Mouse (Mus musculus): Measurements from ENCODE around the gene Cyb561. TPM values are rescaled to one million over a fixed set of nuclear protein-coding genes. Genes with fewer than 3 reads are reported as not detected.

Gene Cyb561
- polyA plus RNA-seq, 1 experiment from 2014 or later, result 42.2 TPM

- Histone ChIP-seq H3K9ac (replicated peaks) (no peak overlapping the region), H3K27me3 (replicated peaks) (0 out of 2 replicates have a peak, but pooled peaks cover 3% of the 10 kb centered on the region), H3K4me1 (no peaks in the 10 kb centered on the region), H3K27ac (replicated peaks) (no peak overlapping the region), H3K4me2 (no peak overlapping the region), H3K4me3 (replicated peaks) (no peak overlapping the region), H3K9me3 (replicated peaks) (no peaks in the 10 kb centered on the region), H3K36me3 (no peaks in the 10 kb centered on the region)
- no peak for ATAC-seq (ENCODE audit: low FRiP score)
- 59% methylated on average over 3 of the region's 3 CpGs for WGBS
Observed at GRCm38 (mm10) chr11:105951601-105952044, 1.5 kb downstream of the Cyb561 start.

GRCm38 (mm10) chr11:105950519-105950918 lies 2.6 kb downstream of the Cyb561 start:
- Histone ChIP-seq H3K4me2 (no peak overlapping the region), H3K4me3 (replicated peaks) (no peak overlapping the region), H3K4me1 (no peaks in the 10 kb centered on the region), H3K27me3 (replicated peaks) (0 out of 2 replicates have a peak, but pooled peaks cover 3% of the 10 kb centered on the region), H3K27ac (replicated peaks) (no peak overlapping the region), H3K9ac (replicated peaks) (no peak overlapping the region), H3K36me3 (no peaks in the 10 kb centered on the region), H3K9me3 (replicated peaks) (no peaks in the 10 kb centered on the region)
- no peak for ATAC-seq (ENCODE audit: low FRiP score)
- 83% methylated on average over 4 of the region's 4 CpGs for WGBS

- Histone ChIP-seq H3K36me3 (no peaks in the 10 kb centered on the region), H3K9me3 (replicated peaks) (no peaks in the 10 kb centered on the region), H3K9ac (replicated peaks) (no peak overlapping the region), H3K27me3 (replicated peaks) (0 out of 2 replicates have a peak, but pooled peaks cover 3% of the 10 kb centered on the region), H3K4me3 (replicated peaks) (no peak overlapping the region), H3K4me2 (no peak overlapping the region), H3K4me1 (peaks cover 19% of the 10 kb centered on the region), H3K27ac (replicated peaks) (no peak overlapping the region)
- no peak for ATAC-seq (ENCODE audit: low FRiP score)
- WGBS, result 65% methylated on average over 2 of the region's 2 CpGs
Observed at GRCm38 (mm10) chr11:105948255-105948654, 4.9 kb downstream of the Cyb561 start.

- H3K27me3 ChIP-seq (replicated peaks), result no peaks in the 10 kb centered on the region
- no peak overlapping the region for H3K27ac ChIP-seq (replicated peaks)
- H3K36me3 ChIP-seq, result no peaks in the 10 kb centered on the region
- H3K9ac ChIP-seq (replicated peaks), result no peak overlapping the region
- H3K9me3 ChIP-seq (replicated peaks), result no peaks in the 10 kb centered on the region
- peaks cover 24% of the 10 kb centered on the region for H3K4me1 ChIP-seq
- H3K4me2 ChIP-seq, result no peak overlapping the region
- ATAC-seq (ENCODE audit: low FRiP score), result no peak
- WGBS, result 56% methylated on average over 11 of the region's 11 CpGs
- H3K4me3 ChIP-seq (replicated peaks), result no peak overlapping the region
Observed at GRCm38 (mm10) chr11:105946694-105947154, 6.4 kb downstream of the Cyb561 start.

- Histone ChIP-seq H3K9me3 (replicated peaks) (no peaks in the 10 kb centered on the region), H3K27ac (replicated peaks) (peak overlapping the region; percentile 45), H3K4me1 (peaks cover 24% of the 10 kb centered on the region), H3K4me3 (replicated peaks) (peak overlapping the region; percentile 70), H3K9ac (replicated peaks) (peak overlapping the region; percentile 65; the same call in 1 of the 2 replicates), H3K4me2 (peak overlapping the region; percentile 93), H3K27me3 (replicated peaks) (no peaks in the 10 kb centered on the region), H3K36me3 (no peaks in the 10 kb centered on the region)
- WGBS, result 76% methylated on average over 16 of the region's 16 CpGs
- no peak; the same call in 1 of the 2 replicates for ATAC-seq (ENCODE audit: low FRiP score)
Observed at GRCm38 (mm10) chr11:105944770-105945672, 8.1 kb downstream of the Cyb561 start.

GRCm38 (mm10) chr11:105944126-105944621 lies 9.0 kb downstream of the Cyb561 start:
- WGBS, result under 1% methylated on average over 56 of the region's 59 CpGs

GRCm38 (mm10) chr11:105943133-105944102 lies 9.7 kb downstream of the Cyb561 start:
- WGBS, result 6% methylated on average over 43 of the region's 47 CpGs
- H3K4me2 ChIP-seq, result peak overlapping the region; percentile 93
- peak overlapping the region; percentile 54; the same call in 1 of the 2 replicates for H3K27ac ChIP-seq (replicated peaks)
- H3K4me1 ChIP-seq, result peaks cover 24% of the 10 kb centered on the region
- H3K36me3 ChIP-seq, result no peaks in the 10 kb centered on the region
- H3K4me3 ChIP-seq (replicated peaks), result peak overlapping the region; percentile 70
- ATAC-seq (ENCODE audit: low FRiP score), result peak; percentile 68
- H3K9ac ChIP-seq (replicated peaks), result peak overlapping the region; percentile 65
- H3K9me3 ChIP-seq (replicated peaks), result no peaks in the 10 kb centered on the region
- no peaks in the 10 kb centered on the region for H3K27me3 ChIP-seq (replicated peaks)

More at GRCm38 (mm10) chr11:105944126-105944621, 9.0 kb downstream of the Cyb561 start:
- Histone ChIP-seq H3K27me3 (replicated peaks) (no peaks in the 10 kb centered on the region), H3K9me3 (replicated peaks) (no peaks in the 10 kb centered on the region), H3K36me3 (no peaks in the 10 kb centered on the region), H3K4me1 (peaks cover 24% of the 10 kb centered on the region), H3K4me2 (peak overlapping the region; percentile 93), H3K4me3 (replicated peaks) (peak overlapping the region; percentile 70), H3K9ac (replicated peaks) (peak overlapping the region; percentile 65), H3K27ac (replicated peaks) (peak overlapping the region; percentile 54)
- peak; percentile 89 for ATAC-seq (ENCODE audit: low FRiP score)

GRCm38 (mm10) chr11:105941973-105942372 lies 11.2 kb downstream of the Cyb561 start:
- Histone ChIP-seq H3K4me1 (peaks cover 24% of the 10 kb centered on the region), H3K9ac (replicated peaks) (0 out of 2 replicates have a peak overlapping the region, but pooled peaks have one; percentile 14), H3K36me3 (no peaks in the 10 kb centered on the region), H3K27me3 (replicated peaks) (no peaks in the 10 kb centered on the region), H3K4me2 (no peak overlapping the region), H3K9me3 (replicated peaks) (no peaks in the 10 kb centered on the region), H3K4me3 (replicated peaks) (no peak overlapping the region), H3K27ac (replicated peaks) (no peak overlapping the region)
- ATAC-seq (ENCODE audit: low FRiP score), result no peak
- WGBS, result 73% methylated on average over 8 of the region's 8 CpGs

- WGBS, result 52% methylated on average over 9 of the region's 9 CpGs
- Histone ChIP-seq H3K4me1 (peaks cover 11% of the 10 kb centered on the region), H3K4me2 (no peak overlapping the region), H3K27ac (replicated peaks) (no peak overlapping the region), H3K27me3 (replicated peaks) (no peaks in the 10 kb centered on the region), H3K4me3 (replicated peaks) (no peak overlapping the region), H3K36me3 (peaks cover 5% of the 10 kb centered on the region; the same call in 1 of the 2 replicates), H3K9me3 (replicated peaks) (no peaks in the 10 kb centered on the region), H3K9ac (replicated peaks) (no peak overlapping the region)
- ATAC-seq (ENCODE audit: low FRiP score), result no peak
Observed at GRCm38 (mm10) chr11:105938771-105939170, 14.4 kb downstream of the Cyb561 start.

GRCm38 (mm10) chr11:105936974-105937373 lies 16.2 kb downstream of the Cyb561 start:
- 93% methylated on average over 3 of the region's 3 CpGs for WGBS
- no peaks in the 10 kb centered on the region for H3K27me3 ChIP-seq (replicated peaks)
- H3K27ac ChIP-seq (replicated peaks), result no peak overlapping the region
- H3K9ac ChIP-seq (replicated peaks), result no peak overlapping the region
- no peaks in the 10 kb centered on the region for H3K4me1 ChIP-seq
- H3K36me3 ChIP-seq, result peaks cover 8% of the 10 kb centered on the region; the same call in 1 of the 2 replicates
- no peaks in the 10 kb centered on the region for H3K9me3 ChIP-seq (replicated peaks)
- no peak overlapping the region for H3K4me2 ChIP-seq
- no peak for ATAC-seq (ENCODE audit: low FRiP score)
- H3K4me3 ChIP-seq (replicated peaks), result no peak overlapping the region

GRCm38 (mm10) chr11:105936200-105936599 lies 16.9 kb downstream of the Cyb561 start:
- Histone ChIP-seq H3K9ac (replicated peaks) (no peak overlapping the region), H3K4me2 (no peak overlapping the region), H3K4me1 (no peaks in the 10 kb centered on the region), H3K4me3 (replicated peaks) (no peak overlapping the region), H3K27ac (replicated peaks) (no peak overlapping the region), H3K36me3 (peaks cover 8% of the 10 kb centered on the region; the same call in 1 of the 2 replicates), H3K27me3 (replicated peaks) (no peaks in the 10 kb centered on the region), H3K9me3 (replicated peaks) (no peaks in the 10 kb centered on the region)
- 86% methylated on average over 6 of the region's 6 CpGs for WGBS
- no peak; the same call in 1 of the 2 replicates for ATAC-seq (ENCODE audit: low FRiP score)

All from neural tube, embryonic 15.5 days (tissue).